Mouse (Mus musculus) G1E (cell line): ENCODE results near the gene Stx18.

Experiments used
- CTCF ChIP-seq: IDR thresholded peaks from 2 replicates; pipeline ENCODE4 v1.5.1; 2012; ENCODE audit warnings: low read depth, low read length, inconsistent platforms, mixed read lengths
- TAL1 ChIP-seq: conservative IDR thresholded peaks from 2 replicates; pipeline ENCODE4 v1.6.1; 2012; ENCODE audit warnings: low read depth, low read length, inconsistent platforms, mixed read lengths

GRCm38 (mm10) chr5:38091966-38092304 lies 53.4 kb downstream of the Stx18 start:
- TF ChIP-seq TAL1 (no peak), CTCF (no peak)
